Mouse (Mus musculus) Patski (cell line): ENCODE data around the gene Parp6. TPM values are rescaled to one million over a fixed set of nuclear protein-coding genes. Genes with fewer than 3 reads are reported as not detected.
A peak's percentile ranks its signal among the peaks of the same experiment; 100 is the strongest.

Source experiments
- ATAC-seq: fragments of 100-300 bp; one replicate; pipeline ENCODE4 v1.8.0; 2021
- CTCF ChIA-PET: fragments of 350-600 bp; sonication (Branson Sonifier 250); formaldehyde crosslinking; loops from one replicate; lab custom pipeline; 2022; ENCODE audit warnings: inconsistent platforms; lab: Charles Lee
- POLR2A ChIA-PET: fragments of 350-600 bp; sonication (Branson Sonifier 250); formaldehyde crosslinking; loops from one replicate; lab custom pipeline; 2022; ENCODE audit warnings: antibody characterized with exemption, inconsistent platforms; lab: Charles Lee
- DNase-seq: peaks from one replicate; pipeline ENCODE4 v3.0.0-alpha.2; 2011; ENCODE audit warnings: low read depth, low spot score
- H3K27me3 ChIP-seq: fragments of 371-371 bp; one replicate; pipeline ENCODE4 v1.5.1; 2021
- CTCF ChIP-seq: fragments of 100-300 bp; IDR thresholded peaks from one replicate; pipeline ENCODE4 v1.5.1; 2021
- in situ Hi-C: fragments of 300-500 bp; cut with MboI; formaldehyde crosslinking; loops from 3 replicates; pipeline ENCODE4 v1.11.1; 2018; ENCODE audit warnings: low pct_unique_long_range_greater_than_20kb, mixed read lengths
- polyA plus RNA-seq: library from polyadenylated mRNA; unstranded; gene quantifications from one replicate; pipeline ENCODE4 v1.2.3, GENCODE M21; 2021

Gene Parp6
- polyA plus RNA-seq, result 25.2 TPM

DNA sequence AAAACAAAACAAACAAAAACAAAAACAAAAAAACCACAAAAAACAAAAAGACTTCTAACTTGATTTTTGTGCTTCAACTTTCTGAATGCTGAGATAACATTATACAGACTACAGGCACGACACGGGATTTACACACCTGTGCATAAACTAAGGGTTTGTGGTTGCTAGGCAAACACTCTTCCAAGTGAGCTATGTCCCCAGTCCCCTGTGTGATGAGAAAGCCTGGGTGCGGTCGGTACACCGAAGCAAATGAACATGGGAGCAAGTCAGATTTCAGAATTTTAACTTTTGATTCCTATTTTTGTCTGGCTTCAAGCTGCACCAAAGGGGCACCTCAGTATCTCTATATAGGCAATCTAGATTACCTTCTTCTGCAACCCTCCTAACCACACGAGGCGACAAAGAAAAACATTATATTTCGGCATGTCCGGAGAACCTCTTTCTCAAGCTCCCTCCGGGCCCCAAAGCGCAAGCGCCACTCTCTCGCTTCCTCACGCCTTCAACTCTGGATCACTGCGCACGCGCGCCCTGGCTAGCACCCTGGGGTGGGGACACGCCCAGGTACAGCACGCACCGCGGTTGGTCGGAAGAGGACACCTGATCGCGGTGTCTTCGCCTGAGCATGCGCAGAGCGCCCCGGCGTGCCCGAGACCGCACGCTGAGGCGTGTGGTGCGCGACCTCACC lies at the start of gene Parp6:
Gene Parp6, plus strand, starts transcription at position 663 of the 685 bp plus-strand sequence.
- DNase-seq (peak; percentile 96), ATAC-seq (peak; percentile 97)
- in situ Hi-C loops, result no loop called here
- H3K27me3 ChIP-seq, result peaks cover 6% of the 10 kb centered on the region
- TF ChIP-seq CTCF, result peak; percentile 6
- POLR2A ChIA-PET, result interaction anchor here (1.6 kb wide), 1 partner anchor 40 kb away, joined by 3 read pairs; no protein-coding TSS in a partner anchor
- CTCF ChIA-PET, result interaction anchor here (1.3 to 2.3 kb wide), 2 partner anchors 10 to 11 kb away, joined by 3 to 5 read pairs; no protein-coding TSS in a partner anchor

DNA sequence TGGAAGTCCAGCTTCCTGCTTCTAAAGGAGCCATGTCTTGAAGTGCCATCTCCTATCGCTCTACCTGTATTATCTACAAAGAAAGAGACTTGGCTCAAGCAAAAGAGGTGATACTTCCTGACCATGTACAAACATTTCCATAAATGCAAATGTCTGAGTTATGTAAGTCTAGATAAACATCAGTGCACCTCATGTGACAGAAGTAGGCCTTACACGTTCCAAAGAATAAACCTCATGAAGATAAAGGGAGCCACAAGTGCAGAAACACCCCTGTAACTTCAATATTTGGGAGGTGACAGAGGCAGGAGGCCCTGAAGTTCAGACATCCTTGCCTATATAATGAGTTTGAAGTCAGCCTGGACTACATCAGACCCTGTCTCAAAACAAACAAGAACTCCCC lies 45.2 kb upstream of the Parp6 start:
- peaks cover 29% of the 10 kb centered on the region for H3K27me3 ChIP-seq
- ChIA-PET CTCF (no interaction called here), POLR2A (no interaction called here)
- TF ChIP-seq CTCF, result no peak
- ATAC-seq (no peak), DNase-seq (no peak)
- in situ Hi-C loops, result loop anchor here (25.0 kb wide), 1 partner anchor 560 kb away; no protein-coding TSS in a partner anchor

DNA sequence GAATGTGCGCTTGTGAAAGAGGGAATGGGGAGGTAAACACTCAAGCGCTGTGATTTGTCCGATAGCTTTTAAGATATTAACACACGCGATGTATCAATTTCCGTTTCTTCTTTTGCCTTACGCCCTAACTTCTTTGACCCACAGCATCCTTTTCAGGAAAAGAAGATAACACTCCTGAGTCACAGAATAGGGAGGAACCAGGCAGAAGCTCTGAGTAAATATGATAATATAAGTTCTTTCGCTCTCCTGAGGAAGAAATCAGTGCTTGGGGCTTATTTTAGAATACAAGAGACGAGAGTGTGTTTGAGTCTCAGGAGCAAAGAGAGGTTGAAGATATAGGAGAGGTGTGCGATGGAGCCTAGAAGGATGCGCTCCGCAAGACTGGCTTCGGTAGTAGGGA lies 39.7 kb upstream of the Parp6 start:
- DNase-seq (no peak), ATAC-seq (no peak)
- no peak for TF ChIP-seq CTCF
- CTCF ChIA-PET, result no interaction called here
- in situ Hi-C loops, result no loop called here
- H3K27me3 ChIP-seq, result peaks cover 48% of the 10 kb centered on the region
- POLR2A ChIA-PET, result no interaction called here

DNA sequence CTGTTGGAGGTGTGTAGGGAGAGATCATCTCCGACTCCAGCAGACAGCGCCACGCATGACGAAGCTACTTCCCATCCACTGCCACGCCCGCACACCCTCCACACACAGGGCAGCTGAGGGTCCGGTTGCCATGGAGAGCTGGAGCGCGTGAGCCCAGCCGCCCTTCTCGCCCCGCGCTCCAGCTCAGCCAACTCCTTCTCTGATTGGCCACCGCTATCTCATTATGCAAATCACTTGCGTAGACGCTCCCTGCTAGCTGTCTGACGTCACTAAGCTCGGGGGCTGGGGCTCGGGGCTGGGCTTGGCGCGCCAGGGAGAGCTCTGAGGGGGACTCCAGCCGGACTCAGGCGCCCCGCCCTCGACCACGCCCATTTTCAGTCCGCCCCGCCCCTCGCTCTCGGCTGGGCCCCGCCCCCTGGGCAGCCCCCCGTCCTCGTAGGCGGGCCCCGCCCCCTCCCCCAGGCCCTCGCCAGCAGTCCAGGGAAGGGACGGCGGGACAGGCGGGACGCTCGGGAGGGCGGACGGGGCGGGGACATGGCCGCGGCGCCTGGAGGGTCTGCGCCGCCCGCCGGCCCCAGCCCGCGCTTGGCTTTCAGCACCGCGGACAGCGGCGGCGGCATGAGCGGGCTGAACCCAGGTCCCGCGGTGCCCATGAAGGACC lies 39.1 kb upstream of the Parp6 start, which contains the start of gene Celf6:
Gene Celf6, plus strand, starts transcription at position 74 of the 661 bp plus-strand sequence.
- ATAC-seq, result peak; percentile 69
- DNase-seq, result peak; percentile 49
- ChIA-PET CTCF (no interaction called here), POLR2A (no interaction called here)
- peaks cover 54% of the 10 kb centered on the region for H3K27me3 ChIP-seq
- TF ChIP-seq CTCF, result no peak
- in situ Hi-C loops, result no loop called here

DNA sequence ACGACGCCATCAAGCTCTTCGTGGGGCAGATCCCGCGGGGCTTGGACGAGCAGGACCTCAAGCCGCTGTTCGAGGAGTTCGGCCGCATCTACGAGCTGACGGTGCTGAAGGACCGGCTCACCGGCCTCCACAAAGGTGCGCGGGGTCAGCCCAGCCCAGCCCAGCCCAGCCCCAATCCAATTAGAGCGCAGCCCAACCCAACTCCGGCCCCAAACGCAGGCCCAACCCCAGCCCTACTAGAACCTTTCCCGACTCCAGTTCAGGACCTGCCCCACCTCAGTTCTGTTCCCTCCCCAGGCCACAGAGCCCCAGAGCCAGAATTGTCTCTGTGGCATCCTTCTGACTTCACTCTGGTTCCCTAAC lies 38.6 kb upstream of the Parp6 start:
- ATAC-seq, result no peak
- DNase-seq, result no peak
- CTCF ChIA-PET, result no interaction called here
- in situ Hi-C loops, result no loop called here
- peaks cover 59% of the 10 kb centered on the region for H3K27me3 ChIP-seq
- POLR2A ChIA-PET, result no interaction called here
- TF ChIP-seq CTCF, result no peak

DNA sequence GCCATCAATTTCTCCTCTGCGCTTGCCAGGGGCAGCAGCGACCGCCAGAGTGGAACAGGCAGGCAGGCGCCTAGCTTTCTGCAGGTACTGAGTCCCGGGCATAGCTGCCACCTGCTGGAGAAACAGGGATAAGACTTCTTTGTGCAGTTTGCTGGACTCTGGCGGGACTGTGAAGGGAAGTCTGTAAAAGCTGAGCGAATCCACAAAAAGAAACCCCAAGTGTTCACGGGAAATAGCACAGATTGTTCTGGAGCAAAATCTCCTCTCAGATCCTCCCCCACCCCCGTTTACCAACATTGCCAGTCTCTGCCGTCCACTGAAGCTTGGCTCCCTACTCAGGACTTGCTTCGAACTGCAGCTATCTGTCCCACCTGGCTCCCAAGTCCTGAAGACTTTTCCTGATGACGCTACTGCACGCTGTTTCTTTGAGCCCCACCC lies 32.2 kb upstream of the Parp6 start:
- peaks cover 68% of the 10 kb centered on the region for H3K27me3 ChIP-seq
- TF ChIP-seq CTCF, result peak; percentile 92
- DNase-seq (no peak), ATAC-seq (no peak)
- CTCF ChIA-PET, result interaction anchor here (0.8 to 2.3 kb wide), 10 partner anchors 8 to 262 kb away, joined by 3 to 7 read pairs (median 4); no protein-coding TSS in a partner anchor
- in situ Hi-C loops, result no loop called here
- POLR2A ChIA-PET, result no interaction called here

DNA sequence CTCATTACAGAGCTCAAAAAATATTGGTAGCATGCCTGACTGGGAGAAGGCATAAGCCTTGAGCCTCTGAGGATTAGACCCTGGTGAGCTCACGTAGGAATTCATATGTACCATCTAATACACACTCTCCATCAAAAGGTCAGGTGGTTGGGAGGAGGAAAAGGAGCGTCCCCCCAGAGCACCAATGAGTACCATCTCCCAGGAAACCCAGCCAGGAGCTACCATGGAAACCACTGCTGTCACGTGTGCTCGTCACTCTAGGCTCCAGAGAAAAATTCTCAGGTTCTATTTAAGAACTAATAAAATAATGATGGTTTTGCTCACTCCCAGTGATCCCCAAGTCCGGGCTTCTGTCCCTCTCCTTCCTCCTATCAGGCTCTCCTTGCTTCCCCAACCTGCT lies 28.8 kb upstream of the Parp6 start:
- peaks cover 51% of the 10 kb centered on the region for H3K27me3 ChIP-seq
- ChIA-PET CTCF (interaction anchor here (1.8 kb wide), 1 partner anchor 17 kb away, joined by 5 read pairs; no protein-coding TSS in a partner anchor), POLR2A (no interaction called here)
- no peak for DNase-seq
- no peak for ATAC-seq
- TF ChIP-seq CTCF, result no peak
- in situ Hi-C loops, result no loop called here

DNA sequence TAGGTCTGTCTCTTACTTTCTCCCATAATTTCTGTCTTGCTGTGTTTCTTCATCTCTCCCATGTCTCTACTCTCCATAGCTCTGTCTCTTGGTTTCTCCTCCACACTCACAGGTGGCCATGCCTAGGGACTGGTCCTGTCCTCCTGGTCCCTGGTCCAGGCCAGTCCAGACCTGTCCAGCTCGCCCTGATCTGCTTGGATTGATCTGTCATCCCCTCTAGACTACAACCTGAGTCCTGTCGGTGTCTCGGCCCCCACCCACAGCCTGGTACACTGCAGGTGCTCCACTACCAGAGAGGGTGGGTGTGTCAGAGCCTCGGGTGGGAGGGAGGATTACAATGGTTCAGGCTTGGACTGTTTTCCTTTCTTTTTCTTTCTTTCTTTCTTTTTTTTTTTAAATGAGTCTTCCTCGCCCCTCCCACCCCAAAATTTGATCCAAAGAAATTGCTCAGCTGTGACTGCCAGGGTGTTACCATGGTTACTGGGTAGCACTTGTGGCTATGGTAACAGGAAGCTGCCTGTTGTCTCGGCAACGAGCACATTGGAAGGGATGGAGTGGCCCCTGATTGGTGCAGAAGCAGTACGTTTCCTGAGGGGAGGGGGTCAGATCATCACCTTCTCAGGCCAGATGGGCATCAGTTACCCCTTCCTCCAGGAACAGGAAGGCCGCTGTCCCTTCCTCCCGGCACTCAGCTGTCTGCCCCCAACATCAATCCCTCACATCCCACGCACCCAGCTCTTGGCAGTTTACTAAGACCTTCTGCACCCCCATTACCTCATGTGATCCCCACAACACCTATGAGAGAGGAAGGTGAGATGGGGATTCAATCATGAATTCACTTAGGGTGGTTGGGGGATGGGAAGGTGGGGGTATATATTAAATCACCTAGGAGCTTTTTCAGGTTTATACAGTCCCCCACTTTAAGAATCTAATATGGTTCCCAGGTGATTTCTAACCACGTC lies 28.1 kb upstream of the Parp6 start:
- TF ChIP-seq CTCF, result no peak
- in situ Hi-C loops, result no loop called here
- CTCF ChIA-PET, result interaction anchor here (1.8 kb wide), 1 partner anchor 16 kb away, joined by 5 read pairs; no protein-coding TSS in a partner anchor
- peaks cover 46% of the 10 kb centered on the region for H3K27me3 ChIP-seq
- DNase-seq (no peak), ATAC-seq (no peak)
- POLR2A ChIA-PET, result no interaction called here

DNA sequence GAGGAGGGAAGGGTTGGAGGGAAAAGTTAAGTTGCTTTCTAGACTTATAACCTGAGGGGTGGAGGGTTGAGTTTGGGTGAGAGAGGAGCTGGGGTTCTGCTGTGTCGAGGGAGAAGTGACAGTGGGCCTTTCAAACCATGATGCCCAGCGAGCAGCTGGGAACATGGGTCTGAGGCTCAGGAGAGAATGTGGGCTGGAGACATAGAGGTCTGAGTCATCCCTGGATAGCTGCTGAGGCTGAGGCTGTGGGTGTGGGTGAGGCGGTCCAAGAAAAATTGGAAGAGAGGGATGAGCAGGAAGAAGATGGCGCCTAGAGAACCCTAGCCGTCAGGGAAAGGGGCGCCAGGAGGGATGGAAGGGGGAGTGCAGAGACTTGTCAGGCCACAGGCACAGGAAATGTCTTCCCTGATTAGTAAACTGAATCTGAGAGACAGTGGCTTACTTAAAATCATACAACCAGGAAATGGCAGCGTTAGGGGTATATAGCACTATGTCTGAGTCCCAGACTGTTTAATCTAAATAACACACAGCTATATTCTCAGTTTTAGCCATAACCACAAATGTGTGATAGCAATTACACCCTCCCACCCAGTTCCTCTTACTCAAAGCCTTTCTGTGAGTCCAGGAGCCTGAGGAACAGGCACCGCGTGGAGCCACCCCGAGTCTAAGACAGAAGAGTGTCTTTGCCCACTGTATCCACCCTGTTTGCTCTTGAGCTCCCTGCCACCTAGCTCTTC lies 27.2 kb upstream of the Parp6 start:
- ATAC-seq (no peak), DNase-seq (no peak)
- H3K27me3 ChIP-seq, result peaks cover 45% of the 10 kb centered on the region
- CTCF ChIA-PET, result interaction anchor here (0.7 to 0.9 kb wide), 2 partner anchors 67 to 273 kb away, joined by 3 read pairs; partner anchors contain the start of gene Pkm
- in situ Hi-C loops, result no loop called here
- no peak for TF ChIP-seq CTCF
- POLR2A ChIA-PET, result no interaction called here
